Mouse (Mus musculus) gastrocnemius, postnatal 10 days (tissue): ENCODE measurements at regions not wholly inside any gene's neighbourhood (a gene's known extent, or its start where the extent isn't known, plus 50 kb on each side); places are given as distances from the start of the nearest gene placed in this dataset.

Source experiments
- DNase-seq: peaks from one replicate; pipeline ENCODE4 v3.0.0; 2021; ENCODE audit warnings: mixed read lengths

DNA sequence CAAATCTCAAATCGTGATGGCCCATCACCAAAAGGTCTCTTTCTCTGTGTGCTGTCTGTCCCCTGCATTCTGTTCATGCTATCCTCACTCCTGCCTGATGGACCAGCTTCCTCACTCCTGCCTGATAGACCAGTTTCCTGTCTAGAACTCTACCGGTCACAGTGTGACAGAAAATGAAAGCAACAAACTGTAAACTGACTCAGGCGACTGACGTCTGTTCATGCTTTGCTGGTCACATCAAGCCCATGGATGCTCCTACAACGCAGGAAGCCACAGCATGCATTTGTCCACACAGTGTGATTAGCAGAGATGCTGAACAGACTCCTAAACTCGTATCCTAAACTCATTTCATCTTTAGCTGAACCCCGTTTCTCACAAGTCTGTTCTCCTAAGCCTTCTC, 227.3 kb upstream of the N4bp1 start:
- no peak for DNase-seq

DNA sequence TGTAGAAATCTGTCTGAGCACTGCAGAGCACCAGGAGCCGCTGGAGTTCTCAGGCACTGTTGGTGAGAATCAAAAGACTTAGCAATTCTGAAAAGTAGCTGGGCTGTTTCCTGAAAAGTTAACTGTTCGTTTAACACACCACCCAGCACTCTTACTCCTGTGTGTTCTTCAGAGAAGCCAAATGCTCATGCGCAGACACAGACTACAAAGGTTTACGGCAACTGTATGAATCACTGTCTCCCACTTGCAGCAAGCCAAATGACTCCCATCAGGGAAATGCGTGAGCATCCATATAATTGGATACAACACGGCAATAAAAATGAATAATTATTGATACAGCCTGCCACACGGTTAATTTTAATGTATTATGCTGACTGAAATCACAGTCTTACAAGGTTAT, 220.0 kb upstream of the N4bp1 start:
- no peak for DNase-seq

DNA sequence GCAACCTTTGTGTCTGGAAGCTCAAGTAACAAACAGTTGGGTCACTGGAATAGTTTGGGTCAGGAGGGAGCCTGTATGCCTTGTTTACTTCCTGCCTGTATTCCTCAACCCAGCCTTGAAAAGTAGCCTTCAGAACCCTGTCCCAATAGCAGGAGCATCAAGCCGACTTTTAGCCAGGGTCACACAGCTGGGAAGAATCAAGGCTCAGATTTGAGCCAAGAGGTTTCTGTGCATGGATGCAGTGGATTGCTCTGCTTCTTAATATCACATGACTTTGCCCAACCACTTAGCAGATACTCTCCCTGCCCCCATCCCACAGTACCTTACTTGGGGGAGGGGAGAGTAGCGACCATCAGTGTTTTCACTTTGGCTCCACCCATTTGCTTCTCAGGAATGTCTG, 210.2 kb upstream of the N4bp1 start:
- DNase-seq: no peak

DNA sequence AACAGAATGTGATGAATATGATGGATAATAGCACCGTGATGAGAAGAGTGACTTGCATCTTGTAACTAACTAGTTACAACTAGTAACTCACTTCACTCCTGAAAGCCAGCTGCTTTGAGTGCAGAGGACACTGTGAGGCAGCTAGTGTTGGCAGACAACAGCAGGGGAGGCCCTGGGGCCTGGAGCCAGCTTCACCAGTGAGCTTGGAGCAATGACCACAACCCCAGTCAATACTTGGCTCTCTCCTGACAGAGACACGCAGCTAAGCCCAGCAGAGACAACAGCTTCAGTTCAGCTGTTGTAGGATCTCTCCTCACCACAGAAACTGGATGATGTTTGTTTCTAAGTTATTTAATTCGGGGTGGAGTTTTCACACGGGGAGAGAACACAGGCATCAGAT, 209.6 kb upstream of the N4bp1 start:
- DNase-seq: peak; percentile 22

DNA sequence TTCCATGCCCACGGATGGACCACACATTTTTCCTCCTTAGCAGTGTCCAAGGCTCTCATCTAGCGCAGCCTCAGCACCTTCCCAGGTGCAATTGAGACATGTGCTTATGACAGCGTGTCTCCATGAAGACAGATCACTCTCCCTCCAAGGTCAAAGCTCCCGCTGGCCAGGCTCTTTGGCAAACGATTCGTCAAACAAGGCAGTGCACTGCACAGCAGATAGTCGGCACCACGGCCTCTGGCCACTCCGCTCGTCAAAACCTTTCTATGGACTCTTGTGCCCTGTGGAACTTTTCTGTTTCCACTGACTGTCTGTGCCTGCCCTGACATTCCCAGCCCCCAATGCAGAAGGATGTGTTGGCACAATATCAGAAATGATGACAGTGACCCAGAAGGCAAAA, 208.7 kb upstream of the N4bp1 start:
- DNase-seq: no peak

DNA sequence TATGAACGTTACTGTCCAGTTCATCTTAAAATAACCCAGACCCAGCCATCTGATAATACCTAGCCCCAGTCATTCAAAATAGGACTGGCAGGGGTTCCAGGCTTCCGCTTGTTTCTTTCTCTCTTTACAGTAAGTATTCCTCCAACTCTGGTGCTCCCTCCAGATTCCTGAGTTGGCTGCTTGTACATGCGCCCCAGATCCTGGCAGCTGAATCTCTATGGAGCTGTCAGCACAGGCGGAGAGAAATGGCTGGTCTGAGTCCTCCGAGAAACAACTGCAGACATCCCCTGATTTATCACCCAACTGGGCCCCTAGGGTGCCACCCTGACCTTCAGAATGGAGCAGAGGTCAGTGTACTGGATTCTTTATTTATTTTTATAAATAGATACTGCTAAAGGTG, 208.0 kb upstream of the N4bp1 start:
- DNase-seq: no peak

DNA sequence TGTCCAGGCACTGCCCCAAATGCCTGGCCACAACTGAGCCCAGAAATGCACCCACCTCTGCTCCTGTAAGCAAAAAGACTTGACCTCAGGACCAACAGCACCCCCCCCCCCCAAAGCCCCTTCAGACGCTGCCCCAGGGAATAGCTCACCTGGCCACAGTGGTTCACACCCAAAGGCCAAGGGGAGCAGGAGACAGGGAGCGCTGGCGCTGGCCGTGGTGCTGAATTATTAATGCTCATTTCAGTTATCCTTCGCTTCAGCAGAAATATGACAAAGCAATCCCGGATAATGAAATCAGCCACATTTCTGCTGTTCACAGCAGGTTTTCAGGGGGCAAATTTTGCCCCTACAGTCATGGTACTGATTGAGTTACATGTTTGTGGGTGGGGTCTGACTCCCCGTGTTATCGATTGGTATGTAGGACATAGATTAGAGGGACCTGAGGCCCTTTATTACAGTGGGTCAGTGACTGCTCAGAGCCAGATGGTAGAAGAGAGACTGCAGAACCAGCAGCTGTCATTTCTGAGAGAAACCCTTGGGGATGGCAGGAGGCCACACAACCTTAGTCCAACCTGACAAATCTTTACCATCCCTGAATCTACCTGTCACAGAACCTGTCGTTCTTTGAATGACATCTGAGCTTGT, 202.5 kb upstream of the N4bp1 start:
- DNase-seq: peak; percentile 26

DNA sequence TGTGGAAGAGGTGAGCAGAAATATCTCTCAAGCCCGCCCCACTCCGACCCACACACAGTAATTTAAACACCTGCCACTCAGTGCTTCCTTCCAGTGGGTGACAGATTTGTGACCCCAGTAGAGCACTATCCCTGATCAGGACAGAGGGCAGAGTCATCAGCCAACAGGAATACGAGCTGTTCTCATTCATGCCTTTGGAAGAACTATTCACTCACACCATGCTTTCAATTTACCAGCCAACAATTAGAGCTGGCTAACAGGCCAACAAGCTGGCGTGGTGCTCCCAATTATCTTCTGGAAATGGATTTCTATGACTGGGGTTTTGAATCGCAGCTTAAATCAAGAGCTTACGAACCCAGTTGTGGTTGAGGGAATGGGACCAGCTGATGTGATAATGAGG, 193.2 kb upstream of the N4bp1 start:
- DNase-seq: no peak

DNA sequence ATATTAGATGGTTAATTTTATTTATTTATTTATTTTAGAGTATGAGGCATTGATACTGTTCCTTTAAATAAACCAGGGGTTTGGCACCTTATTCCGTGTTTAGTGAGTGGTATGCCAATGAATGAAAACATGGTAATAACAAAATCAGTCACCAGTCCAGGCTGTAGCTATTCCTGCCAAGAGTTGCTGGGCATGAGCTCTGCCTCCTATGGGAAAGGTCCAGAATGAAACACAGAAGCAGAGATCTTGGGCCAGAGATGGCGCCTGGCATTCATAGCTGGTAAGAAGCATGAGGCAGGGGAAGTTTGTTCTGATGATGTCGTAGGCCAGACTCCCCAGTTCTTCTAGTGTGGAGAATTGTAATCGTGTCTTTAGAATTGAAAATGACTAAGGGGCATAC, 190.9 kb upstream of the N4bp1 start:
- no peak for DNase-seq

DNA sequence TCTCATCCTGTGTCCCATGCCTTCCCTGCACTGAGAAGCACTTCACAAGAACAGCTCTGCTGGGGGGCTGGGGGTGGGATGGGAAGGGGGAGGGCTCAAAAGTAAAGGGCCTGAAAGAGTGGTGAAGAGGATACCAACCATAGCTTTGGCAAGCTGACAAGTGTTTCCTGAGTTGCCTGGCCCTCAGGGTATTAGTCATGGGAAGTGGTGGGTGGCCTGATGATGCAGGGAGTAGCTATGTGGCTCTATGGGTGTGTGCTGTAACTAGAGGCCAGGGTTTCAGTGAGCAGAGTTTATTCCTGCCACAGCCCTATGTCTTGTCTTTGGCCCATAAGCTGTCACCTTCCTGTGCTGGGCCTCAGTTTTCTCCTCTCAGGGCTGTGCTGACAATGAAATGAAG, 186.2 kb upstream of the N4bp1 start:
- DNase-seq: no peak

DNA sequence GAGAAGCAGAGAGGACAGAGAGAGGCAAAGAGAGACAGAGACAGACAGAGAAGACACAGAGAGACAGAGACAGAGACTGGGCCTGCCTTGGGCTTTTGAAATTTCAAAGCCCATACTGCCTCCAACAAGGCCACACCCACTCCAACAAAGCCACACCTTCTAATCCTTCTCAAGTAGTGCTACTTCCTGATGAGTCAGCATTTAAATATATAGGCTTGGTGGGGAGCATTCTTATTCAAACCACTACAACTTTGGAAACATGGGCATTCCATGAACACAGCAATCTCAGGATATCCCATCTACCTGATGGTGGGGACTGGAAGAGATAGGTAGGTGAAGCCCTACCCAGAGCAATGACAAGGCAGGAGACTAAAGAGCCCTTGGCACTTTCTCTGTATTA, 182.0 kb upstream of the N4bp1 start:
- DNase-seq: no peak

DNA sequence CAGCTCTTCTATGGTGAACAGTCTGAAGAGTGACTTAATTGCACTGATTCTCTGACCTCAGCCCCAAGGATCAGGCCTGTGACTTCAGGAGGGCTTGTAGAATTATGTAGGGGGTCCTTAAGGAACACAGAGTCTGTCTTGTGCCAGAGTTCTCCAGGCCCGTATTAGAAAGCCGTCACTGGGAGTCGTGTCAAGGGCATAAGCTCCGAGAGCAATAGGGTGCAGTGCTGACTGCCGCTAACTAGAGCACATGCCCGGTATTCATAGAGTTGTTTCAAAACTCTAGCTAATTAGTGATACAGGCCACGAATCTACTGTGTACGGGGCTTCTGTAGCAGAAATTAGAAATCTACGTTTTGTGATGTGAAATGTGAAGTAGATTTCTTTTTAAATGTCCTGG, 179.7 kb upstream of the N4bp1 start:
- DNase-seq: no peak

DNA sequence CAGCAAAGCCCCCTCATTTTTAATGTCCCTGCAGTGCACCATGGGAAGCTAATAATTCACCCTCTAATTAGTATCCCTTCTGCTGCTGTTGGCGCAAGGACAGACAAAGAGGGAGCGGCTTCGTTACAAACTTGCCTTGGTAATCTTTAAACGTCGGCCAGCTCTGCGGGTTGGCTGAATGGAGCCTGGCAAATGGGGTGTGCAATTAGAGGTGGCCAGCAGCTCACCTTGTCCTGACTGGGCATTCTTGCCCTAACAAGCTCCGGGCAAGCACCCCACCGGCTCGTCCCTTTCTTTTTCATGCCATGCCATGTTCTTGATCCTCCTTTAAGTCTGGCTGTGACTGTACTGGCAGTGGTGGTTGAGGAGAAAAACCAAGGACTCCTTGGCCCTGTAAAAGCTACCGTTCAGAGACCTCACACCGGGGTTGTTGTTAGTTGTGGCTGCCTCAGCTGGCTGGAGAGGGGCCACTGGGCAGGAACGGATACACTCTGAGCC, 179.2 kb upstream of the N4bp1 start:
- DNase-seq: no peak

DNA sequence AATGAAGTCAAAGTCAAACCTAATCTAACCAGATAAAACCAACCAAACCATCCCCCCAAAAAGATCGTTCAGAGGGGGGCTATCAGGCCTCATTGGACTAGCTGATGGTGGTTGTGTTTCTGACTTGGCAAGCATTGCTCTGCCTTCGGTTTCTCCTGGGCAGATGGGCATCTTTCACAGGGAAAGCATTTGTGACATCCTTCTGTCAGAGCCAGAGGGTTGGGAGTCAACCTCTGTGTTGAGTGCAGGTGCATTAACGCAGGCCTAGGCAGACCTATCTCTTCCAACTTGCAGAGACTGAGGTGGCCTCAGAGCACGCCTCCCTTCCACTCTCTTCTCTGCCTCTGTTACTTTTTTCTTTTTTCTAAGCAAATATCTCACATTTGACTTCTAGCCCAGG, 178.5 kb upstream of the N4bp1 start:
- no peak for DNase-seq

DNA sequence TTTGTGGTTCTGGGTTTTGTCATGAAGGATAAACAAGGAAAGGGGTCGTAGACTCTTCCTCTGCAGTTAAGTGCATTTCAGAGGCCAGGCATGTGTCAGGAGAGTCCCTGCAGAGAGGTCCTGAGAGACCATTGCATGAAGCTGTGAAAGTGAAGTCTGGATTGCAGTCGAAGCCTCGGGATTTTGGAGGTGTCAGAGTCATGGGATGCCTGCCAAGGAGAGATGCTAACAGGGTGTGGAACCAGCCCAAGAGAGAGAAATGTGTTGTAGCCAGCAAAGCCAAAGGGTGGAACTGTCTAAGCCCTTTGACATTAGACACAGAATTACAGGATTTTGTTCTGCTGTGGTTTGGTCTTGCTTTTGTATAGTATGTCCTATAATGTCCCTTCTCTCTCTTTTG, 164.7 kb upstream of the N4bp1 start:
- no peak for DNase-seq

DNA sequence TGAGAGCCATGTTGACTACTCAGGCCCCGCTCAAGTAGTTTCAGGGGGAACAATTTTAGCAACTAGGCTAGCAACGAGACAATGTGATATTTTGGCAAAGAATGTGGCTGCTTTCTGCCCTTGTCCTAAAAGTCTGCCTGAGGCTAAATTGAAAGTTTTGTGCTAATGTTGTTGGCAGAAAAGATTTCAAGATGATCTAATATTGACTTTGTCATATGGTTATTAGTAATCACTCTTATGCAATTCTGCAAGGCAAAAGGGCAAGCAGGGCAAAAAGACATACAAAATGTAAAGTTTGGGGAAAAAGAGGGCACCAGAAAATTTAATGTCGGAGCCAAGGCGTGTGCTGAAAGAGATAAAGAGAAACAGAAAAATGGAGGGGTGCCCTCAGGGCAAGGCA, 164.1 kb upstream of the N4bp1 start:
- DNase-seq: no peak

DNA sequence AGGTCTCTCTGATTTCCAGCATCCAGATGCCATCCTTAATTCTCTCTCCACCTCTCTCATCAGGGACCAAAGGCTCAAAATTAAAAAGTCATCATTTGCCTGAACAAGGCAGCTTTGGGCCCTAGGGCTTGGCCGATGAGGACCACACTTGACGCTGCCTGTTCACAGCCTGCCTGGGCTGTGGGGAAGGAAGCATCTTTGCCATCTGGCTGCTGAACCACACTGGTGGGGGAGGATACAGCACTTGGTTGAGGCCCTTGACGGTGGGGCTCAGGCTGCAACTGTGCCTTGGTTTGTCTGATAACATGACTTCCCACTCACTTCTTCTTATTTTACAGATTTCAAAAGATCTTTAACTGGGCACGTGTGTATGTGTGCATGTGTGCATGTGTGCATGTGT, 161.5 kb upstream of the N4bp1 start:
- DNase-seq: no peak

DNA sequence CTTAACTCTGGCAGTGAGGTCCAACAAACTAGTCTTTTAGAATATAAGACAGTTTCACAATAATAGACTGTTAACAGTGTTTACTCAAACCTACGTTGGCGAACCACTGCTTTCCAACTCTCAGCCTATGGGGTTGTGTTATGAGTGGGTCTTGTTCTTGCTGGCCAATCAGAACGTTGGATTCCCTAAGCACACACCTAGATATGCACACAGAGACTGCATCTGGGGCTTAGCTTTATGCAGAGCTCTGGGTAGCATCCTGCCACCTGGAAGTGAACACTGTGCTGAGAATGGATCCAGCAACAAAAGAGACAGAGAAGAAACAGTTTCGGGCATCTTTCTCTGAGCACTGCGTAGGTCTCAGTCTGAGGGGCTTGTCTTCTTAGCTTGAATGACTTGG, 158.0 kb upstream of the N4bp1 start:
- DNase-seq: no peak

DNA sequence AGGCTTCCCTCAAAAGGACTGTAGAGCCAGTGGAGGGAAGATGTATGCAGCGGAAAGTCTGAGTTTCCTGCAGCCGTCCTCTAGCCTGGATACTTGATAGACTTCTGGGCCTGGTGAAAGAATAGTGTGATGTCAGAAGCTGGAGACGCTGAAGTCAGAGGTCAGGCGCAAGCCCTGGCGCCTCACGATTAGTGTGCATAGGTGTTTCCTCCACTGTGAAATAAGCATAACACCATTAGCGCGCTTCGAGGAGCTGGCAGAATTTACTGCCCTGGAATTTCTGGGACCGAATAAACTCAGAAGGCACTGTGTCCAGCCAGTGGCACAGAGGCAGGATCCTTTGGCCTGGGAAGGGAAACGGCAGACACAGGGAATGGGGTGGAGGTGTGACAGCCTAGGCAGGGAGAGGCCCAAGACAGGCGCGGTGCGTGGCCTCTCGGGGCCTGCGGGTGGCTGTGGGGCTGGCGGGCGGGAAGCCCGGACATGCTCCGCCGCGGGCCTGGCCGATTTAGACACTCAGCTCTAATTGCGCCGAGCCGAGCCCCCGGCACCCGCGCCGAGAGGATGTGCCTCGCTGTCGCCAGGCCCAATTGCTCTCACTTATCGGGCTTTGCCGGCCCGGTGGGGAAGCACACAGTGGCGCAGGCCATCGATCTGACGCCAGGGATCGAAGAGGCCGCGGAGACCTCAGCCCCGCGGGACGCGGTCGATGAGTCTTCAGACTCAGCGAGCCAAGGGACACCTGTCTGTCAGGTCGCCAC, 152.7 kb upstream of the N4bp1 start:
- DNase-seq: peak; percentile 24

DNA sequence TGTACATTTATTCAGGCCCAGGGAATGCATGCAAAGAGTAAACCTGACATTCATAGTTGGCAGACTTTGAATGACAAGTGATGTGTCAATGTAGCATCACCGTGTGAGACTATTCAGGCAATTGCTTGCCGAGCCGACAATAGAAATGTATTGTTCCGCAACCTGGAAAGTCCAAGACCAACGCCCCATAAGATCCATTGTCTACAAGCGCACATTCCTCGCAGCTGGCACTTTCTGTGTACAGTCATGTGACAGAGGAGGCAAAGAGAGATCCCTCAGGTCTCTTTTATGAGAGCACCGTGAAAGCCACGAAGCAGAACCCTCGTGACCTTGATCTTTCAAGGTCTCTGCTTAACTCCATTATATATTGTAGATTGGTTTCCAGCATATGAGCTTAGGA, 150.9 kb upstream of the N4bp1 start:
- DNase-seq: no peak

DNA sequence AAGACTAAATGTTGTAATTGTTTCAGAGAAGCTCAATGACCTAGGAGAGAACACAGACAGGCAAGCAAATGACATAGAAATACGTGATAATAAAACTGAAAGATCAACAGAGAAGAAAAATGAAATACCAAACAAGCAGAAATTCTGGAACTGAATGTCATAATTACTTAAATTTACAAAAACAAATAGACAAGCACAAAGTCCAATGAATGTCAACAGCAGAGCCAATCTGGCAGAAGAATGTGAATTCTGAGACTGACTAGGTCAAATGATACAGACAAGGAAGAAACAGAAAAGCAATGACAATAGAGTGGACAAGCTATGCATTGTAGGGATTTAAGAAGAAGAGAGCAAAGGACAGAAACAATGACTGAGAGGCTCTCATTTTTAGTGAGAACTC, 143.1 kb upstream of the N4bp1 start:
- DNase-seq: no peak

DNA sequence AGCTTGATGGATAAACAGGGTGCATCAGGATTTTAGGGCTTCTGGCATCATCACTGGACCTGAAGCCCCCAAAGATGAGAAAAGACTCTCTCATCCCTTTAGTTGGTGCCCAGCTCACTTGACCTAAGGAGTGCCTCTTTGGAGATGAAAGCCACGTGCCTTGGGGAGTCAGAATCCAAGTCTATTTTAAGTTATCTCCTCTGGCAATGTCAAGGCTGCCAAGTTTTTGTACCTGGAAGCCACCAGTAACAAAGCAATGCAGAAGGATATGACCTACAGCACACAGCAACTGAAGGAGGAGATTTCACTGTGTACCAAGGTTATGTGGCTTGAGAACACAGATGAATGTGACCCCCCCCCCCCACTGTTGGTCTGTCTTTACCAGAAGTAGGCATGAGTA, 140.9 kb upstream of the N4bp1 start:
- no peak for DNase-seq

DNA sequence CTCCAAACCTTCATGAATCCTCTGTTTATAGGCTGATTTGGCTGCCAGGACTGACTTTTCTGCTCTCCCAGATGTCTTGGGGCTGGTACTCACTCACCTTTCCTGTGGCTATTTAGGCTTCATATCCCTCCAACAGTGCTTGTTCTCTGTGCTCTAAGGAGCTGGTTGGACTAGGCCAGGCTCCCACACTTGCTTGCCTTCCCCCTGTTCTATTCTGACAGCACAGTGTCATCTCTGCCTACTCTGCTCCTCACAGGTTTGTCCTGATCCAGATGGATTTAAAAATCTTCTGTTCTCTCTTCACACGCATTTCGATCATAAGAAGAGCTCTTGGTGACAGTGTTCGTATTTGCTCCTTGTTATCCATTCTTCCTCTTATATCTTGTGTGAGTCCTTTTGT, 134.7 kb upstream of the N4bp1 start:
- DNase-seq: no peak

DNA sequence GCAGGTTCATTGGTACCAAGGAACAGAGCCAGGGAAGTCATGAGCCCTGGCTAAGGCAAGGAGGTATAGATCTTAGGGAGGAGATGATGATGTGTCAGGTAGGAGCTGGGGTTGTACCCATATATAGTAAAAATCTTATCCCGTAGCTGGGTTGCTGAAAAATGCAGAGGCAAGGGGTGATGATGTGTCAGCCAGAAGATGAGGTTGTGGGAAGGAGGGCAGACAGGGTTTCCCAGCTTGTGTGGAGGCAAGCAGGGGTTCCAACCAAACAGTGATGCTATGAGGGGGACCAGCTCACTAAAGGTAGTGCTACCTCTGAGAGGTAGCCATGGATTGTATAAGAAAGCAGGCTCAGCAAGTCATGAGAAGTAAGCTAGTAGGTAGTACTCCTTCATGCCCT, 90.5 kb upstream of the N4bp1 start:
- DNase-seq: no peak
